Mouse (Mus musculus): ENCODE results near the gene Rps6ka2.
"Not testable (repeated sequence)": the region's sequence is repeated elsewhere in the genome, so short reads cannot be mapped to it uniquely, and the experiment has no call there.

The Rps6ka2 gene

DNA sequence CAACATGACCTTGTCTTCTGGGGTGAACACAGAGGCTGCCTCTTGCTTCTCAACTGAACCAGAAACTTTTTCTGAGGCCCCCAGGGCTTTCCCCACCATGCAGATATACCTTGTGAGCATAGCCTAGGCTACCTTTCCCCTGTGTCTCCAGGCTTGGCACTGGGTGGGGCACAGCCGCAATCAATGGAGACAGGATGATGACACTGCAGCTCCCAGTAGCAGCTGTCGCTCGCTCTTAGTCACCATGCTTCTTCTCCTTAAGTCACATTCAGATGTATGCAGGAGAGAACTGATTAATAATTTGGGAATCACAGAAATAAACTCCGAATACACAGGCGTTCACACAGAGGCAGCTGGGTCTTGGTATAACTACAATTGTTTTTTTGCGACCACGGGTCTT is 4.4 kb upstream of the Rps6ka2 start:
- in situ Hi-C loops (cut with MboI; ENCODE audit: low pct_unique_long_range_greater_than_20kb in 1 of 2, low sequenced_read_pairs in 2 of 2, unreplicated experiment in 1 of 2): no loop called here

DNA sequence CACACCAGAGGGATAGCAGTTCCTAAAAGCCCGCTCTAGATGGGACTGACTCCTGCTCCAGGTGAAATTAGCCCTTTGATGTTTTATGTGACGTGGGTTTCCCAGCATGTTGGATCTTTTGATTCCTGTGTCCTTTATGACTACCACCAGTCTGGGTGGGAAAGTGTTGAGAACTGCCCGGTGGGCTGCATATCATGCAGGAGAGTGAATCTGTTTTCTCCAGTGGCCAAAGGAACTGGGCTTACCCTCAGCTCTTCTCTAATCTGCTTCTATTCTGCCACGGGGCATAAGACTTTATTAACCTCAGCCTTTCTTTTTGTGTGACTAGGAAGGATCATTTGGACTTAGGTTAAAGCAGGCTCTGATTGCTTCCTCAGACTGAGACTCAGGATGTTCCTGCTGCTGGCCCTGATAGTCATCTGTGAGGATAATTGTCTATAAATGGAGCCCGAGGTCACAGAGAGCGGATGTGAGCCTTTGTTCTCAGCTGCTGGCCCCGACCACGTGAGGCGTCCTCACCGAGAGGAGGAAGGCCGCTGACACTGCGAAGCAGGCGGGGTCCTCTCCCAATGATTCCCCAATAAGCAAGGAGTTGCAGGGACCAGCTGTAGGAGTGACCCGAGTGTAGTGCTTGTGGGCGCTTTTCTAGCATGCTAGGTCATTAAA is 821 bp upstream of the Rps6ka2 start:
- in situ Hi-C loops (cut with MboI; ENCODE audit: low pct_unique_long_range_greater_than_20kb in 1 of 2, low sequenced_read_pairs in 2 of 2, unreplicated experiment in 1 of 2): no loop called here

DNA sequence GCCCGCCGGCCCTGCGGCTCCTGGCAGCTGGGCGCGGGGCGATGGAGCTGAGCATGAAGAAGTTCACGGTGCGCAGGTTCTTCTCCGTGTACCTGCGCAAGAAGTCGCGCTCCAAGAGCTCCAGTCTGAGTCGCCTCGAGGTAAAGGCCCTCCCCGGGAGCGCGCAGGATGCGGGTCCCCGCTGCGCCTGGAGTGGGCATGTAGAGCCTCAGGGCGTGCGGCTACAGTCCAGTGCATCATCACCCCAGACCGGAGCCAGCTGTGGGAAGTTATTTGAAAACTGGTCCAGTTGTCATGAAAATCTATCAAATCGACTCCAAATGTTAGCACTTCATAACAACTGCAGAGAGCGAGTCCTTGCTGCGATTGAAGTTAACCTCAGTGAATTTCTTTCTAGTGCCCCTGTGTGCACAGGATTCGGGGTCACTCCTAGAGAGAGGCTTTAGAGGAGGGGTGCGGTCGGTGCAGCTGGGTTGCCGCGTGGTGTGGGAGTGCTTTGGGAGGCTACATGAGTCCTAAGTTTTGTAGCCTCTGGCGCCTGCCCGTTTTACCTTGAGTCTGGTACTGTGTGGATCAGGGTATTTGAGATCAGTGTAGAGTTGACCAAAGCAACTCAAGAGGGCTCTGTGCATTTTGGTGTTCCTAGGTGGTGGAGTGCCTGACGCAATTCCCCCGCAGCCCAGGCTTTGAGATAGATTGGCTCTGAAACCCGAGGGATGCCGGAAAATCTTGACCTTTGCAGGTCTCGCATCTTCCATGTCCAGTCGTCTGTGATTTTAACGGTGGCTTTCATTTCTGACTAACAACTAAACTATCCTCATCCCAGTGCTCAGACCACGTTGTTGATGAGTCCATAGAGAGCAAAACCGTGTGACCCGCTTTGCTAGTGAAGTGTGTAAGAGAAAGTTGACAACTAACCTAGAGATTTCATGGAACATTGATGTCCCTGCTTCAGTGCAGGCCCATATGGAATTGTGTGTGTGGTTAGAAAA is 685 bp downstream of the Rps6ka2 start:
- in situ Hi-C loops (cut with MboI; ENCODE audit: low pct_unique_long_range_greater_than_20kb in 1 of 2, low sequenced_read_pairs in 2 of 2, unreplicated experiment in 1 of 2): no loop called here

DNA sequence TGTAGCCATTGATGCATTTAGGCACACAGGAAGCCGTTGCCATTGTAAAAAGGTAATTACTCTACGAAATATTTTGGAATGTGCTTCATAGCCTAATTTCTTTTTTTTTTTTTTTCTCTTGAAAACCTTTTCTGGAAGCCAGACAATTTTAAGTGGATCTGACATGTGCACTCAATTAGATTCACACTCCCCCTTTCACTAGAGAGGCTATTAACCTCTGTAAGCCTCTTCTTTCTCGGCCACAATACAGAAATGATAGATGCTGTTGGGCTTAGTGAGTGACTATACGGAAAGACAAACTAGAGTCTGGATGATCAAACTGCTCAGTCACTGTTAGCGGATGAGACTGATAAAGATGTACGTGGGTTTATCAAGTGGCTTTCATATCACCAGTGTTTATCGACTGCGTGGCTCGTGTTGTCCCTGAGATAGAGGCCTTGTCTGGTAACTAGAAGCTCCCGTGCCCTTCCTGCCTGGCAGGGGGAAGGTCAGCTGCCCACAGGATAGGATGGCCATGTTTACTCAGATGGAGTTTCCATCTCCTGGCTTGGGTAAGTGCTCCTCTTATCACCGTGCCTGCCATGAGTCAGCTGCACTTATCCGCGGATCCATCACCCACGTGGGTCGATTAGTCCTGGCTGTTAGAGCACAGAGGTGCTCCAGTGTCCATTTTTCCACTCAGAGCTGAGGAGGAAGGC is 3.6 kb downstream of the Rps6ka2 start:
- in situ Hi-C loops (cut with MboI; ENCODE audit: low pct_unique_long_range_greater_than_20kb in 1 of 2, low sequenced_read_pairs in 2 of 2, unreplicated experiment in 1 of 2): no loop called here

DNA sequence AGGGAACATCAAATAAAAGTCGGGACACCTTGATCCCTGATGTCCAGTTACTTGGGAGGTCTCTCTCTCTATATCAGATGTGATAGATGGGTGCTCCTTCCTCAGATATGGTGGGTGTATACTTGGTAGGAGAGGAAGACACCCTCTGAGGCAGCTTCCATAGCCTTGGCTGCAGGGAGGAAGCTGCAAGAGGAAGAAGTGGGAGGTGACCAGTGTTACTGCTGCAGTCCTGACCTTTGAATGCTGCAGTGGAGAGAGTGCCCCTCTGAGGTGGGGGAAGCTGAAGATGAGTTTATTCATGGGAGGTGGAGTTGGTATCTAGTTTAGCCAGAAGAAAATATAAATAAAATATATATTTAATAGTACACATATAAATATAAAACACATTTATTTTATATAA is 5.4 kb downstream of the Rps6ka2 start:
- in situ Hi-C loops (cut with MboI; ENCODE audit: low pct_unique_long_range_greater_than_20kb in 1 of 2, low sequenced_read_pairs in 2 of 2, unreplicated experiment in 1 of 2): no loop called here

DNA sequence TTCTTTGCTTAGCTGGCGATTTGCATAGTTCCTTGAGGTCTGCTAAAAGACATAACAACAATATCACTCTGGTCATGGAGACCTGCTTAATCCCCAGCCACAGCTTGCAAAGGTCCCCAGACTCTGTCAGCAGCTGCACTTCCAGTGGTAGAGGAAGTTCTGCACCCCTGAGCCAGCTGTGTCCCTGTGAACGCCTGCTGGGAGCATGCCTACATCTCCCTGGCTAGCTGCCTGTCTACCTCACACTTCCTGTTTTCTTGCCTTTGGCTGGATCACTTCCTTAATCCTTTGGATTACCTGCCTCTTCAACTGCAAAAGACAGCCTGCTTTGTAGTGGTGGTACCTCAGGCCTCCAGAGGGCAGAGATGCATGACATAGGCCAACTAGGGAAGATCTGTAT is 6.5 kb downstream of the Rps6ka2 start:
- in situ Hi-C loops (cut with MboI; ENCODE audit: low pct_unique_long_range_greater_than_20kb in 1 of 2, low sequenced_read_pairs in 2 of 2, unreplicated experiment in 1 of 2): no loop called here

DNA sequence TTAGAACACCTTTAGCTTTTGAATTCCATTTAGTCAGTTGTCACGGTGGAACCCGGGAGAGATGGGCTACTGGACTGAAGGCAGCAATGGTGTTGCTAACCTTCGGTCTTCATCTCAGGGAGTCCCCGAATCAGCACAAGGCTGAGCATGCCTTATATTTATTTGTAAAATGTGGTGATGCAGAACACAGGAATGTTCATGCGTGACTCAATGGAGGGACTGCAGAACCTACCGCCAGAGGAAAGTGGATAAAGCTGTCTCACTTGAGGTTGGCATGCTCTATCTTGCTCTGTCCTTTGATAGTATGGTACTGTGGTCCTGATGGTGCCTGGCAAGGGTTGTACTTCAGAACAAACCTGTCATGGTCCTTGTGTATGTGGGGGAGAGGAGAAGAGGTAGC is 8.3 kb downstream of the Rps6ka2 start:
- in situ Hi-C loops (cut with MboI; ENCODE audit: low pct_unique_long_range_greater_than_20kb in 1 of 2, low sequenced_read_pairs in 2 of 2, unreplicated experiment in 1 of 2): no loop called here

DNA sequence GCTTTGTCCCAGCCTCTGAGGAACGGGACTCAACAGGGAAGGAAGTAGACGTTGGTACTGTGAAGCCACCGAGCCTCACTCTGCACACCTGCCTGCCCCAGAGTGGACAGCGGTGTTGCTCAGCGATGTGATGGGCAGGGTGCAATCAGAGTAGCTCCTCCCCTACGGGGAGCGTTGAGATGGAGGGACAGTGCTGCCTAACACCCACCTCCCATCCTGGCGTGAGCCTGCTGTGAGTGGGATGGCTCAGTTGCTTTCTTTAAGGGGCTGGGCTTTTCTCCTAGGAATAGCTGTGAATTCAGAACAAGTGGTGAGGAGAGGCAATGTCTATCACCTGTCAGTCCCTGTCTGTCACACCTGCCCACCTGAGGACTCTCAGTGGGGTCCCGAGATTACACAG is 12.3 kb downstream of the Rps6ka2 start:
- in situ Hi-C loops (cut with MboI; ENCODE audit: low pct_unique_long_range_greater_than_20kb in 1 of 2, low sequenced_read_pairs in 2 of 2, unreplicated experiment in 1 of 2): no loop called here

DNA sequence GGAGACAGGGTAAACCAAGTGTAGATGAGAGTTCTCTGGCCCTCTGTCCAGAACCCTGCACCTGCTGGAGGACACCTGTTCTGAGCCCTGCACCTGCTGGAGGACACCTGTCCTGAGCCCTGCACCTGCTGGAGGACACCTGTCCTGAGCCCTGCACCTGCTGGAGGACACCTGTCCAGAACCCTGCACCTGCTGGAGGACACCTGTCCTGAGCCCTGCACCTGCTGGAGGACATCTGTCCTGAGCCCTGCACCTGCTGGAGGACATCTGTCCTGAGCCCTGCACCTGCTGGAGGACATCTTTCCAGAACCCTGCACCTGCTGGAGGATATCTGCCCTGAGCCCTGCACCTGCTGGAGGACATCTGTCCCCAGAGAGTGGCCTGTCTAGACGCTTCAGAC is 17.1 kb downstream of the Rps6ka2 start:
- in situ Hi-C loops (cut with MboI; ENCODE audit: low pct_unique_long_range_greater_than_20kb in 1 of 2, low sequenced_read_pairs in 2 of 2, unreplicated experiment in 1 of 2): not testable (repeated sequence)

DNA sequence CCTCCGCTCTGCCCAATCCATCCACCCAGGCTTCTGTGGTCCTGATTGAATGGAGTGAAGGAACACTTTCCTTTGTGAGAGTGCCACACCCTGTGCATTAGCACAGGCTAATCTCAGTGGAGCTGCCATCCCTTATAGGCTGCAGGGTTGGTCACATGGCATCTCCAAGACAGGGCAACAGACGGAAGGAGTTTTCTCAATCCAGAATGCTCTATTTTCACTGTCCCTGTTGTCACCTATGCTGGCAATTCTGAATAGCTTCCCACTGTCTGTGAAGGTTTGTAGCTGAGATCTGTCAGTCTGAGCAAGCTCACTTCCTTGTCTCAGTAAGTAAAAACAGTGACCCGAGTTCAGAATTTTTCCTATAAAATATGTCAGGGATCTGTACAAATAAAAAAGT is 19.5 kb downstream of the Rps6ka2 start:
- in situ Hi-C loops (cut with MboI; ENCODE audit: low pct_unique_long_range_greater_than_20kb in 1 of 2, low sequenced_read_pairs in 2 of 2, unreplicated experiment in 1 of 2): no loop called here

DNA sequence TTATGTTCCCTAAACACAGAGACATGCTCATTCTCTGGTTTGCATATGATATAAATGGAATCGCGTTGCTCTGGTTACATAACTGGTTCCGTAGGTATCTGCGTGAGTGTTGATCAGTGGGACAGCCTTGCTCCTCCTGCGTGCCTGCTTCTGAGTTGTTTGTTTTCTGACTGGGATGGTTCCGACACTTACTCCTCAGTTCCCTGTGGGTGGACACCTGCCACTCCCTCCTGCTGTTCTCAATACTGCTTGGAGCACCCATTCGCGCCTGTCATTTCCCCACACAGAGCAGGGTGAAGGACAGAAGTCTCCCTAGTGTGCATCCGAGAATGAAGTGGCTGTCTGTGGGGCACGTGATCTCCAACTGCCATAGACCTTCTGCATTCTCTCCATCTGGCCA is 20.1 kb downstream of the Rps6ka2 start:
- in situ Hi-C loops (cut with MboI; ENCODE audit: low pct_unique_long_range_greater_than_20kb in 1 of 2, low sequenced_read_pairs in 2 of 2, unreplicated experiment in 1 of 2): no loop called here

DNA sequence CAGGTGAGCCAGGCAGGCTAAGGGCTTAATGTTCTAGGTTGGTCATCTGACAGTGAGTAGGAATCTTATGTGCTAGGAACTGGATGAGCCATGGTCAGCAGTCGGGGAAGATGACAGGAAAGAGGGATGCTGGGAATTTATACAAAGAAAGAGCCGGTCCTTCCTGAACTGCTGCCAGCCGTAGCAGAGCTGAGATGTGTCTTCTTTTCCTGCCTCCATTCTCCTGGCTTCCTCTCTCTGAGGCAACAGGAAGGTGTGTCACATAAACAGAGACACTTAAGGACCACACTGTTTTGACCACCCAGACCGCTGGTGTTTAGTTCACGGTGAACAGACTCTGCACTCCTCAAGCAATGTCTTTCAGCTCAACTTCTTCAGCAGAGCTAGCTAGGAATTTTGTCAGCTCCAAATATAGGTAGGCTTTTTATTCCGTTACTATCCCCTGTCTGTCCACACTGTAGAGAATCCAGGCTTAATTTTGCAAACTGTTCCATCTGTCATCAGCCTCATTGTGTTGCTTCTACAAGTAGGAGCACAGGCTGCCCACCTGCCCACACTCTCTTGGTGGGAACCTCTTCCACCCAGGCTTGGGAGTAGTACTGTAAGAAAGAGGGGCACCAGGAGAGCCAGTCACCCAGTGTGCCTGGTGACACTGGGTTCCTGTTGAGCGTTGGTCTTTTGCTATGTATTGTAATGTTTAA is 24.4 kb downstream of the Rps6ka2 start:
- in situ Hi-C loops (cut with MboI; ENCODE audit: low pct_unique_long_range_greater_than_20kb in 1 of 2, low sequenced_read_pairs in 2 of 2, unreplicated experiment in 1 of 2): no loop called here

DNA sequence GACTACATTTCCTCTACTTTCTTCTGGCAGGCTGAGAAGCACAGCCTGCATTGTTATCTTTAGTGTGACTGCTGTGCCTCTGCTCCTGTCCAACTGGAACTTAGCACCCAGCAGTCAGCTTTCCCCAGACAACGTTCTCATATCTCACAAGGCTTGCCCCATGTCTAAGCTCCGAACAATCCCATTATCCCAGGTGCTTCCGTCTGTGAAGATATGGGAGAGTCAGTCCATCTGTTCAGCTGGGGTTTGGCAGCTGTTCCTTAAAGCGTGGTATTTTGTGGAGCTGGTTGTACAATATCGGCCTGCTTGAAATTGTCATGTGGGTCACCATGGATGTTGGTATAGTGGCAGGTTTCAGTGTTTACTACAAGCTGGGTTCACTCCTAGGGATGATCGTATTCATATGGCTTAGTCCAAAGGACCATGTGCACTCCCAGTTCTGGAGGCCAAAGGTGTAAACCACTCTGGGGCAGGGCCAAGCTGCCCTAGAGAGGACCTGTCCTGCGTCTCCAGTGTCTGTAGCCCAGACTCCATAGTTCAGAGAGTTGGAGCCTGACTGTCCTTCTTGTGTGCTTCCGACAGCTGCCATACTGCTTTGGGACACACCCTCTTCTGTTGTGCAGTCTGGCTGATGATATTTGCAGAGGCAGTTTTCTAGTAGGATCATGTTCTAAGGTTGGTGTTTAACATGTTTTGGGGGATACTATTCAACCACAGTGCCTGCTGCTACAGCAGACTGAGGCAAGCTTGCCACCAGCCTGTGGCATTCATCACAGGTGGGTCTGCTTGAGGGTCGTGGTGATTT is 27.4 kb downstream of the Rps6ka2 start:
- in situ Hi-C loops (cut with MboI; ENCODE audit: low pct_unique_long_range_greater_than_20kb in 1 of 2, low sequenced_read_pairs in 2 of 2, unreplicated experiment in 1 of 2): no loop called here

DNA sequence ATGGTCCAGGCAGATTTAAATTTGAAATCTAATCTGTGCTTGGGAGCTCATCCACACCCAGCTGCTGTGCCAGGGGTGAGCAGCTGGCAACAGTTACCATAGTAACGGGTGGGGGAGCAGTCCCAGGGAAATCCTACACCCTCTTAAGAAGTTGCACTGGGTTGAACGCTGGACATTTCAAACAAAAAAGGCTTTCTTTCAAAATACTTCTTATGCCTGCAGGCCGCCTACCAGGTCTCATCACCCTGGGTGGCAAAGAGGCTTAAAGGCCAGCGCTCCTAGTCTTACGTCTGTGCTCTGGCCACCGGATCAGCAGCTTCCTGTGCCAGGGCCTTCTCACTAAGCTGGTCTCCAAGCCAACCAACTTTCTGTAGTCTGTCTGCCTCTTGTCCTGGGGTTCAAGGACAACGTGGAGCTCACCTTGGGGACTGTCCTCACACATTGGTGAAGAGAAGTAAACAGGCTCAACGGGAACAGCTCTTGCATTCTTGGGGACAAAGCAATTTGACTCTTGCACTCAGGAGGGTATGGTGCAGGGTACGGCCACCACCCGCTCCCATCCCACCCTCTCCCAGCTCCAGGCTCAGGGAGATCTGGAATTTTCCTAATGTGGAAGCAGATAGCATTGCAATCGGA is 35.0 kb downstream of the Rps6ka2 start:
- in situ Hi-C loops (cut with MboI; ENCODE audit: low pct_unique_long_range_greater_than_20kb in 1 of 2, low sequenced_read_pairs in 2 of 2, unreplicated experiment in 1 of 2): no loop called here

DNA sequence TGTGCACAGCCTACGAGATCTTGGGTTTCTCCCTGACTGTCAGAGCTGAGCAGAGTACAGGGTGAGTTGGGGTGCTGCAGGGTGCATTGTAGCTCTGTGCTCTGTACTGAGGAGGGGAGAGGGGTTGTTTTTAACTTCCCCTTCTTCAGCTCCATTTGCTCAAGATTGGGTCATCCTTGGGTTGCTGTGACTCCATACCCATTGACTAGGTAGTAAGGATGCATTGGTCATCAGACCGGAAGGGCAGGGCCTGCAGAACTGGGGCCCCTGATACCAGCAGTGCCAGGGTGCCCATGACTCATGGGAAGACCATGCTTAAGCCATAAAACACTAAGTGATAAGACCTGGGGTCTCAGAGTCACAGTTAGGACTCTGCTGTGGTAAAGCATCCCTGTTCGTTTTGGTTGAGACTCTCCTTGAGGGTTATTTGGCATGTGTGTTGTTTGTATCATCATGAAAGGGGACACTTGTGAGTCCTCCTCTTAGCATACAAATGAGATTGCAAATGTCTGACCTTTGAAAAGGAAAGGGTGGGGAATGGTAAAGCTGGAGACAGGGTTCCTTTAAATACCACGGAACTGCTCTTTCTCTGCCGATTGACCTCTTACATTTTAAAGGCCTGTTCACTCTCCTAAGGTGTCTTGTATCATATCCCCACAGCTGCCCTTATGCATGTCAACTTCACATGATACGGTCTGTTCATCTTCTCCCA is 36.7 kb downstream of the Rps6ka2 start:
- in situ Hi-C loops (cut with MboI; ENCODE audit: low pct_unique_long_range_greater_than_20kb in 1 of 2, low sequenced_read_pairs in 2 of 2, unreplicated experiment in 1 of 2): no loop called here

DNA sequence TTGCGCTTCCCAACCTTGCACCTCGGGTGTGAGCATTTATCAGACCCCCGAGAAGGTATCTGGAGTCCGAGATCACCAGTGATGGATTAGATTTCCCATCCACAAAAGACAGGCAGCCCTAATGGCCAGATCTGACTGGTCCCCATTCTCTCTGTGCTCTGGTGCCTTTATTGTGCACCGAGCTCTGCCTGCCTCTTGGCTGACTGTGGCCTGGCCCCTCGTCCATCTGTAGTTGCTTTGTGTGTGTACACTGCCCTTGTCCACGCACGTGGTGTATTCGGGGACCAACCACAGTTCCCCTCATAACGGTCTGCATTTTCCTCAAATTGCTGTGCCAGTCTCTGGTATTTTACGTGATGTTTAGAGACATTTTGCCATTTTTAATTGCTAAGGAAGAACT is 40.7 kb downstream of the Rps6ka2 start:
- in situ Hi-C loops (cut with MboI; ENCODE audit: low pct_unique_long_range_greater_than_20kb in 1 of 2, low sequenced_read_pairs in 2 of 2, unreplicated experiment in 1 of 2): no loop called here

DNA sequence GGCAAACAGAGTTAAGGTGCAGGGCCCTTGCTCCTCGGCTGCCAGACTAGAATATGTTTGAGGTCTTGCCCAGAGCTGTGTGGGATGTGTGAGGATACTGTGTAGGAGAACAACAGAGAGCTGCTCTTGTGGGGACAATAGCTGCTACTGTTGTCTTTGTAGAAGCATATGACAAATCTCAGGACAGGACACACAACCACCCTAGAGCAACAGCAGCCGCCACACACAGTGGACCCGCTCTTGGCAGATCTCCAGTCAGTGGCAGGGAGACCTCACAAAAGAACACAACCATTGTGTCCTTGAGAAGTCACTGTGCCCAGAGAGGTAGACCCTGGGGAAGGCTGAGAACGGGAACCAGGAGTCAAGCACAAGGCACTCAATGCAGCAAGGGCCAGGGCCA is 42.0 kb downstream of the Rps6ka2 start:
- in situ Hi-C loops (cut with MboI; ENCODE audit: low pct_unique_long_range_greater_than_20kb in 1 of 2, low sequenced_read_pairs in 2 of 2, unreplicated experiment in 1 of 2): no loop called here
